Mouse (Mus musculus): ENCODE data around the gene Pip4k2b.
"Not testable (repeated sequence)": the region's sequence is repeated elsewhere in the genome, so short reads cannot be mapped to it uniquely, and the experiment has no call there.

Gene Pip4k2b

GRCm38 (mm10) chr11:97713896-97714295 is 30.6 kb downstream of the Pip4k2b start:
- no peak for DNase-seq

- no peak for DNase-seq
These were observed 32.2 kb downstream of the Pip4k2b start for GRCm38 (mm10) chr11:97712286-97712685.

GRCm38 (mm10) chr11:97711200-97711900 is 33.2 kb downstream of the Pip4k2b start:
- no peak for DNase-seq

GRCm38 (mm10) chr11:97710067-97710466 is 34.4 kb downstream of the Pip4k2b start:
- not testable (repeated sequence) for DNase-seq

DNA sequence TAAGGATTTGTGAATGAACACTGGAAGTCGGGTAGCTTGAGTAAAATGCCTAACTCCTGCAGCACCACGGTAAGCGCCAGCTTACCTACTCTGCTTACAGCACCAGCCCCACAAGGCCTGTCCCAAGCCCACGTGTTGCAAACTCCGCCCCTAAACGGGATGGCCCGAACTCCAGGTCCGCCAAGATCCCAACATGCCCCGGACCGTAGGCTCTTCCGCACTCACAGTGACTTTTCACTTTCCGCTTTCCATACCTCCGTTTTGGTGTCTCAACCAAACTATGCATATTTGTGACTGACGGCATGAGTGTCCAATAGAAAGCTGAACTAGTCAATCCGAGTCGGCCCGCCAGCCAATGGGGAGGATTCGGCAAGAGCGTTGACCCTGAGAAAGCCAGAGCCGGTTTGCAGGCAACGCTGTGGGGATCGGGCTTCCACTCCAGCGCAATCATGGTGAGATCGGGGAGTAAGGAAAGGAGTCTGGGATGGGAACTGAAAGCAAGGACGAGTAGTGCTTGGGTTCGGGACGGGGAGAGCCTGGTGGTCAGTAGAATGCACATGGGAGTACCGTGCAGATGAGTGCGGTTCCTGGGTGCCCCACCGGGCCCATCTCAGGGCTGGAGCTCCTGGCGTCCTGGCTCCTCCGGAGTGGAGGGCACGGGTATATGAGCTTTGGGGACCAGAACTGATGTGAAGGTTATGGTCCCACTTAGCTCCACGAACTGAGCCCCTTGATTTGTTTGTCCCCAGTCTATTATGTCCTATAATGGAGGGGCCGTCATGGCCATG is 41.3 kb downstream of the Pip4k2b start, which contains the start of gene Psmb3:
Gene Psmb3, plus strand, starts transcription at position 361 of the 788 bp plus-strand sequence.
- DNase-seq = peak; percentile 99

DNA sequence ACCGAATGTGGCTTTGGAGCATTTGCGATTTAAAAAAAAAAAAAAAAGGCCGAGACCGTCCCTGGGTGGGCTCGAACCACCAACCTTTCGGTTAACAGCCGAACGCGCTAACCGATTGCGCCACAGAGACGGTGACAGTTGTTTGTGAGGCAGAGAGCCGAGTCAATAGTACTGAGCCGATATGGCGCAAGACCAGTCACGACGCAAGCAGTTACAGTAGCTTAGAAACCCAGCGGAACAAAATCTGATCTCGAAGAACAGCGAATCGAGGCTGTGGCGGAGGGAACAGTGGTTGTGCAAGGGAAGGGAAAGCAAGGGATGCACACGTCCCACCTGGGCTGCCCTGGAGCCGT is 42.1 kb downstream of the Pip4k2b start:
- peak; percentile 89 for DNase-seq

DNA sequence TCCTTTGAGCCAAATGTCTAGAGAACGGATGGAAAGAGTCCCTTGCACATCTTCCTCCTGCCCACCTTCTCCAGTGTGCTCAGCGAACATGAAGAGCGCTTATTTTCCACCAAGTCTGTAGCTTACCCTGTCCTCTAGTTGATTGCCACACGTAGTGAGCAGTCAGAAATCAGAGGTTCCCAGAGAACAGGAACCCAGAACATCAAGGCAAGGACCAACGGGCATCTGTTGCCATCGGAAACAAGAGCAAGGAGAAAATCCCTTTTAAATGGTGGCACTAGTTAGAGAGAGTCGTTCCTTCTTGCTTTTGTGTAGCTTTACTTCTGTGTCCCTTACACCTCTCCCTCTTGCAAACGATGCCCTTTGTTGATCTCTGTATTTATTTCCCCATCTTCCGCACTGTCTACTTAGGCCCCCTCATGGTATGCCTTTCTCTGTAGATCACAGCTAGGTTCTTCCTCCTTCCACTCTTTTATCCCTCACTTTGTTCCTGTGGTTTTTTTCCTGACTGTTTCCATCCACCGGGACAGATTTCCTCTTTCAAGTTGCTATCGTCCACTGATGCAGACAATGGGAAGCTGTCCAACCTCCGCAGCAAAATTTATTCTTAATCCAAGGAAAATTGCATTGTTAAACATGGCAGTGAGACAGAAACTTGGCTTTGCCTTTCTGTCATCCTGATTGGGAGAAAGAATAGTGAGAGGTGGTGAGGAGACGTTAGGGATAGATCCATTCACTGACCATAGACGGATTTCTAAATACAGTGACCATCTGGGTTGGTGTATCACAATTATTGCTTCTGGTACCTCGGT is 42.7 kb downstream of the Pip4k2b start:
- no peak for DNase-seq

DNA sequence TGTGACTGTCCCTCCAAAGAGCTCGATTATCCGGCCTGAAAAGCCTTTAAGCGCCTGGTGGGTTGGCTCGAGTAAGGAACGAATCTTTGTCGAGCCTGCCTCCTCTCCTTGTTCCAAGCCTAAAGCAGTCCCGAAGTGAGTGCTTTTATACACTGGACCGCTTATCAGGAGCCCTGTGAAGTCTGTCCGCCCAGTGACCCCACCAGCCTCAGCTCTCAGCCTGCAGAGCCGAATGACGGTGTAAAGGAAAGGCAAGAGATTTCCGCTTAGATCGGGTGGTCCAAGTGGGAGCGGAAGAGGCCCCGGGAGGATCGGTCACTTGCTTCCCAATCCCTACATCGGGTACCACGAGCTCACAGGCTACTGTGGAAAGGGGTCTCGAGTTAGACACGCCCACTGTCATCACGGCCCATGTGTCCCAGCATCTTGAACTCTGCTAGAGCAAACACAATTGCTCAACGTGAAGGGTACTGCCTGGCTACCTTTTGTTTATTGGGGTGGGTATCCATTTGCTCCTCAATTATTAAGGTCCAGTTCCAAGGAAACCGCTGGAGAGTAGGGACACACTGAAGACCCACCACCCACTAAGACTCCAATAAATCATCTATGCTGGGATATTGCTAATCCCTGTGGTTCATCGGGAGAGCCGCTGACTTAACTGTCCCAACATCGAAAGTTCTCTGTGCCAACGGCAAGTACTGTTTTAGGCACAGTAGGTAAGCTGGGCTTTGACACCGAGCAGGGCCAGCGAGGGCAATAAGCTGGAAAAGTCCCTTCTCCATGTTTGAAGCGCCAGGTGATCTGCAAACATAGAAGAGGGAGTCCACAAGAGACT is 43.5 kb downstream of the Pip4k2b start:
- no peak for DNase-seq

DNA sequence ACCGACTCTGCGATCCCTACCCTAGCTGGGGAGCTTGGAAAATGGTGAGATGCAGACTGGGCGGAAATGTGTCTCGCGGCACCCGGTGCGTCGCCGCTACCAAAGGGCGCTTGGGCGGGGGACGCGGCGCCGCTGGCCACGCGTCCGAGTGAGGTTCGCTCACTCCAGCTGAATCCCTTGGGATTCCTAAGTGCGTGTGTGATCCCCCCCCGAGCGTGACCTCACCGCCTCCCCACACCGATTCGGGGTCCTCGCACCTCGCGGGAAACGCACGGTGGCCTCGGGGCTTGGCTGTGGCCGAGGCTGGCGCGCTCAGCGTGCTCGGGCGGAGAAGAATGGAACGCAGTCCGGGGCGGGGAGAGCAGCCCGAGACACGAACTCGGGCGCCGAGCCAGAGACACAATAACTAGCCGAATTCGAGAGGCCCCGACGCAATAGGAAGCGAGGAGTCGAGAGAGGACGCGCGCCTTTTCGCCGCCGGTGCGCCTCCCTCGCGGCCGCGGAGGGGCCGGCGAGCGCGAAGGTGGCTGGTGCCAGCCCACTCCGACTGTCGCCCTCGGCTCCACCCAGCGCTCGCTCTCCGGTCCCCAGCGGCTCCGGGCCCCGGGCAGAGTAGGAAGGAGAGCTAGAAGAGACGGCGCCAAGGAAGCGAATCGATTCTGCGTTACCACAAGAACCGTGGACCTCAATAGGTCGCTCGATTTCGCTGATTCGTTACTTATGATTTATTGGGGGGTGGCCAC is 44.3 kb downstream of the Pip4k2b start, which contains the start of gene Pcgf2:
Gene Pcgf2, minus strand, starts transcription at position 495 of the 743 bp plus-strand sequence.
- DNase-seq = peak; percentile 80

- DNase-seq = peak; percentile 83
These were observed 44.9 kb downstream of the Pip4k2b start for GRCm38 (mm10) chr11:97699626-97700002.

DNA sequence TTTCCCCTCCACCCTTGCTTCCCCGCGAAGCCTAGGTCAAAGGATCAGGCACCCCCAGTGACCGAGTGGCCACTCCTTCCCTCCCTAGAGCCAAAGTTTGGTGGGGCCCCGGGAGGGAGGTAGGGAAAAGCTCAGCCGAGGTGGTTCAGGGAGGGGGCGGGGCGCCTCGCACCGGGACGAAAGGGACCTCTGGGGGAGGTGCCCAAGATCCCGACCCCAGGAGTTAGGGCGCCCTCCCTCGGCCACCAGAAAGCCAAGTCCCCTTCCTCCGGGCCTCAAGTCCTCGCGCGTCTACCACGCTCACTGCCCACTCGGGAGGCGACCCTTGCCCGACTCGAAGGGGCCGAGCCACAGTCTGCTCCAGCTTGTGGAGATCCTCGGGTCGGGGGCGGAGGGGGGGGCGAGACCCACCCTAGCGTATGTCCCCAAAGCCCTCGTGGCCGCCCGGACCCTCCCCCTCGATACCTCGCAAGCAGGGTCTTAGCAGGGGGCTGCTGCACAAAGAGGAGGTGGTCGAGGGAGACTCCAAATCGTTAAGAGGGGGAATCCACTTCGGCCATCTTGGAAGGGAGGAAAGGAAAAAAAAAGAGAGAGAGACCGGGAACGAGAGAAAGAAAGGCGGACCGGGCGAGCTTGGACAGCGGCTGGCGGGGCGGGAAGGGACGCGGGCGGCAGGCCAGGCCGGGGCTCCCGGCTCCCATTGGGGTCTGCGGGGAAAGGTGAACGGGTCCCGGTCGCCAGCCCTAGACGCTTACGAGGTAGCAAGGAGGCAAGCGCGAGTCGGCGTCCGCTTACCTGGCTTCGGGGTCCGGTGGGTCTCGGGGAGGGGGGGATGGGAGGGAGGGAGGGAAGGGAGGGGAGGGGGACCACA is 45.5 kb downstream of the Pip4k2b start:
- peak; percentile 64 for DNase-seq

GRCm38 (mm10) chr11:97697891-97698529 is 46.5 kb downstream of the Pip4k2b start:
- DNase-seq = no peak

GRCm38 (mm10) chr11:97697199-97697890 is 47.2 kb downstream of the Pip4k2b start:
- DNase-seq = no peak

DNA sequence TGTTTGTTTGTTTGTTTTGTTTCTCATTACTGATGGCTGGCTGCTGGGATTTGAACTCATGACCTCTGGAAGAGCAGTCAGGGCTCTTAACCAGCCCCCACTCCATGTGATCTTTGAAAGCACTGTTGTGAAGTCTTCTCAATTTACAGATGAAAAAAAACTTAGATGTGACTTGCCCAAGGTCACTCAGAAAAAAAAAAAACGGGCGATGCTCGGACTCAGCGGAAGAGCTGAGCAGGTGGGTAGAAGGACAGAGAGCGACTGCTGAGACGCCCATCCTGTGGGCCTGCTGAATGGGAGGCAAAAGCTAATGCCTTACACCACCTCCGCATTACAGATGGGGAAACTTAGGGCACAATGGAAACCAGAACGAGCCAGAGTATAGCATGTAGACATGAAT is 47.8 kb downstream of the Pip4k2b start:
- DNase-seq = no peak

- DNase-seq = no peak
These were observed 48.6 kb downstream of the Pip4k2b start for GRCm38 (mm10) chr11:97695712-97696401.

- no peak for DNase-seq
These were observed 49.4 kb downstream of the Pip4k2b start for GRCm38 (mm10) chr11:97694921-97695711.

DNA sequence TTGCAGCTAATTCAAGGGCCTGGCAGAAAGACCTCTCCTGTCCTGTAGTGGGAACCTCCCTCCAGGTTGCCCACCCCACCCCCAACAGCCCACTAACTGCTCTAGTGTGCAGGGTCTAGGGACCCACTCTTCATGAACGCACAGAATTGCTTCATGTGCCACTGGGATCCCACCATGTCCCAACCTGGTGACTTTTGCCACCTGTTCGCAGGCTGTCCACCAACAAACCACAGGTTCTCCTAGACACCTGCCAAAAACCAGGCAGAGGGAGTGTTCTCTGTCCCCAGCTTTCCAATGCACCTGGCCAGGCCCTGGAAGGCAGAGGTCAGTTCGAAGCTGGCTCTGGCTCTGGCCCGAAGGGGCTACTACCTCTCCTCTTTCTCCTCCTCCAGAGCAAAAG is 50.1 kb downstream of the Pip4k2b start:
- no peak for DNase-seq

DNA sequence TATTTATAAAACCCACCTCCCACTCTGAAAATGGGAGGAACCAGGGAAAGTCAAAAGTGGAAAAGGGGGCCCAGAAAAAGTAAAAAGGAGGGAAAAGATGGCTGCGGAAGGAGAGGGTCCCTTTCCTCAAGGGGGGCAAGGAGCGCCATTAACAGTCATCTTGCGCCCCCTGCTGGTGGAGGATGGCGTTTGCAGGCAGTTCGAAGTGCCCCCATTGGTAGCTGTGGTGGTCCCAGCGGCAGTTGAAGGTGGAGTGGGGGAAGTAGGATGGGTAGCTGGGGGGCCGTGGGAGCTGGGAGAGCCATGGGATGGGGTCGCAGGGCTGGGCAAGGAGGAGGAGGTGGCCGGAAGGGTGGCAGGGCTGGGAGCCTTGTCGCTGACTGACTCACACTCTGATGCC is 54.6 kb downstream of the Pip4k2b start:
- DNase-seq = no peak

Data from cerebellum, adult 8-10 months (tissue).